Mouse (Mus musculus) megakaryocyte, embryonic 14.5 days (primary cell): ENCODE measurements around the gene Fkbp15.

Source experiments
- FLI1 ChIP-seq: IDR thresholded peaks from 2 replicates; pipeline ENCODE4 v1.6.1; 2012; ENCODE audit warnings: low read length, inconsistent platforms, mixed read lengths
- GATA1 ChIP-seq: IDR thresholded peaks from 3 replicates; pipeline ENCODE4 v1.6.1; 2012; ENCODE audit warnings: mixed read lengths, low read length, inconsistent platforms, borderline replicate concordance

GRCm38 (mm10) chr4:62316456-62316855 lies 43.9 kb downstream of the Fkbp15 start:
- no peak for TF ChIP-seq GATA1
- TF ChIP-seq FLI1, result no peak
